Mouse (Mus musculus) kidney, postnatal 0 days (tissue): Measurements from ENCODE around the gene Adamts16. TPM values are rescaled to one million over a fixed set of nuclear protein-coding genes. Genes with fewer than 3 reads are reported as not detected.
A peak's percentile ranks its signal among the peaks of the same experiment; 100 is the strongest.

ENCODE experiments used
- ATAC-seq: fragments of 200-750 bp; cut with Nextera tagmentation; replicated peaks from 2 replicates; pipeline ENCODE4 v1.8.0; 2017; ENCODE audit warnings: low read depth, moderate number of reproducible peaks, moderate TSS enrichment, moderate library complexity; ENCODE audit not compliant: low FRiP score
- DNase-seq: peaks from one replicate; pipeline ENCODE4 v3.0.0-alpha.2; 2016; ENCODE audit warnings: low spot score
- H3K27ac ChIP-seq: fragments of 300-500 bp; sonication (generic); 2 replicates; pipeline ENCODE4 v1.5.1; 2014; ENCODE audit warnings: mild to moderate bottlenecking
- H3K27me3 ChIP-seq: fragments of 300-500 bp; sonication (generic); 2 replicates; pipeline ENCODE4 v1.6.1; 2014; ENCODE audit warnings: low read length, mixed read lengths; ENCODE audit not compliant: insufficient read depth
- H3K36me3 ChIP-seq: fragments of 300-500 bp; sonication (generic); 2 replicates; pipeline ENCODE4 v1.6.1; 2014; ENCODE audit warnings: low read length, mixed read lengths; ENCODE audit not compliant: insufficient read depth
- H3K4me1 ChIP-seq: fragments of 300-500 bp; sonication (generic); replicated peaks from 2 replicates; pipeline ENCODE4 v1.6.1; 2014; ENCODE audit warnings: antibody characterized with exemption, low read length, mixed read lengths; ENCODE audit not compliant: insufficient read depth
- H3K4me2 ChIP-seq: fragments of 300-500 bp; sonication (generic); 2 replicates; pipeline ENCODE4 v1.6.1; 2014; ENCODE audit warnings: mild to moderate bottlenecking, low read length, moderate library complexity, mixed read lengths
- H3K4me3 ChIP-seq: fragments of 300-500 bp; sonication (generic); replicated peaks from 2 replicates; pipeline ENCODE4 v1.5.1; 2014; ENCODE audit warnings: low read depth, low read length
- H3K9ac ChIP-seq: fragments of 300-500 bp; sonication (generic); 2 replicates; pipeline ENCODE4 v1.6.1; 2014; ENCODE audit warnings: low read depth, low read length
- H3K9me3 ChIP-seq: fragments of 300-500 bp; sonication (generic); replicated peaks from 2 replicates; pipeline ENCODE4 v1.6.1; 2016; ENCODE audit warnings: low read length, inconsistent platforms, mixed read lengths
- CTCF ChIP-seq: IDR thresholded peaks from 2 replicates; pipeline ENCODE4 v1.5.1; 2016; ENCODE audit warnings: antibody characterized with exemption, low read depth, mild to moderate bottlenecking, moderate library complexity
- WGBS: fragments of 180-500 bp; shearing (Covaris S2); extraction: QIAGEN DNeasy Blood & Tissue Kit; methylation state at CpG from one replicate; pipeline ENCODE4 v1.1.7; 2014; 5-methylcytosine and 5-hydroxymethylcytosine counted together
- polyA plus RNA-seq: library from polyadenylated mRNA; unstranded; fragments of >200 nt; fragmentation: Nextera tagmentation; extraction: Ambion mirVana; gene quantifications from 2 replicates; pipeline ENCODE4 v1.2.1, GENCODE M21; 2015

Gene Adamts16
- polyA plus RNA-seq, 1 experiment from 2014 or later: 11.8 TPM

GRCm38 (mm10) chr13:70779781-70780180 is 61.8 kb downstream of the Adamts16 start:
- Histone ChIP-seq H3K4me1 (no peaks in the 10 kb centered on the region), H3K36me3 (peaks cover 3% of the 10 kb centered on the region; the same call in 1 of the 2 replicates), H3K4me2 (no peak overlapping the region), H3K9ac (no peak overlapping the region), H3K27me3 (no peaks in the 10 kb centered on the region), H3K9me3 (no peaks in the 10 kb centered on the region), H3K4me3 (no peak overlapping the region), H3K27ac (no peak overlapping the region)
- TF ChIP-seq CTCF: no peak
- no peak for DNase-seq
- WGBS: 43% methylated on average over 7 of the region's 7 CpGs
- no peak for ATAC-seq

- 14% methylated on average over 9 of the region's 9 CpGs for WGBS
- no peak for ATAC-seq
Observed at GRCm38 (mm10) chr13:70778872-70779554, 62.6 kb downstream of the Adamts16 start.

GRCm38 (mm10) chr13:70771100-70771499 is 70.5 kb downstream of the Adamts16 start:
- no peaks in the 10 kb centered on the region for H3K9me3 ChIP-seq
- no peaks in the 10 kb centered on the region for H3K36me3 ChIP-seq
- H3K4me3 ChIP-seq: no peak overlapping the region
- no peaks in the 10 kb centered on the region for H3K4me1 ChIP-seq
- no peaks in the 10 kb centered on the region for H3K27me3 ChIP-seq
- no peak overlapping the region for H3K9ac ChIP-seq
- TF ChIP-seq CTCF: no peak
- DNase-seq (no peak), ATAC-seq (no peak)
- no peak overlapping the region for H3K4me2 ChIP-seq
- H3K27ac ChIP-seq: no peak overlapping the region
- WGBS: 79% methylated on average over 6 of the region's 6 CpGs

More at GRCm38 (mm10) chr13:70778872-70779554, 62.6 kb downstream of the Adamts16 start:
- no peaks in the 10 kb centered on the region for H3K4me1 ChIP-seq
- TF ChIP-seq CTCF: no peak
- no peaks in the 10 kb centered on the region for H3K9me3 ChIP-seq
- no peaks in the 10 kb centered on the region for H3K27me3 ChIP-seq
- no peak overlapping the region for H3K27ac ChIP-seq
- peaks cover 3% of the 10 kb centered on the region; the same call in 1 of the 2 replicates for H3K36me3 ChIP-seq
- no peak overlapping the region for H3K4me2 ChIP-seq
- H3K4me3 ChIP-seq: no peak overlapping the region
- peak; percentile 70 for DNase-seq
- no peak overlapping the region for H3K9ac ChIP-seq

GRCm38 (mm10) chr13:70769156-70769555 is 72.5 kb downstream of the Adamts16 start:
- H3K27me3 ChIP-seq: no peaks in the 10 kb centered on the region
- no peak for ATAC-seq

GRCm38 (mm10) chr13:70767462-70767861 is 74.1 kb downstream of the Adamts16 start:
- Histone ChIP-seq H3K9me3 (no peaks in the 10 kb centered on the region), H3K4me1 (no peaks in the 10 kb centered on the region), H3K36me3 (0 out of 2 replicates have a peak, but pooled peaks cover 3% of the 10 kb centered on the region), H3K4me3 (no peak overlapping the region), H3K27me3 (no peaks in the 10 kb centered on the region), H3K27ac (no peak overlapping the region), H3K4me2 (no peak overlapping the region), H3K9ac (no peak overlapping the region)
- ATAC-seq (no peak), DNase-seq (peak; percentile 39)
- peak; percentile 62 for TF ChIP-seq CTCF

More at GRCm38 (mm10) chr13:70769156-70769555, 72.5 kb downstream of the Adamts16 start:
- no peak overlapping the region for H3K27ac ChIP-seq
- H3K36me3 ChIP-seq: no peaks in the 10 kb centered on the region
- no peaks in the 10 kb centered on the region for H3K9me3 ChIP-seq
- H3K4me1 ChIP-seq: no peaks in the 10 kb centered on the region
- WGBS: 63% methylated on average over 2 of the region's 2 CpGs
- no peak overlapping the region for H3K4me2 ChIP-seq
- TF ChIP-seq CTCF: no peak
- no peak overlapping the region for H3K4me3 ChIP-seq
- DNase-seq: no peak
- H3K9ac ChIP-seq: no peak overlapping the region

- Histone ChIP-seq H3K9ac (no peak overlapping the region), H3K36me3 (peaks cover 3% of the 10 kb centered on the region; the same call in 1 of the 2 replicates), H3K27me3 (no peaks in the 10 kb centered on the region), H3K4me1 (no peaks in the 10 kb centered on the region), H3K27ac (no peak overlapping the region), H3K4me2 (no peak overlapping the region), H3K4me3 (no peak overlapping the region), H3K9me3 (no peaks in the 10 kb centered on the region)
- TF ChIP-seq CTCF: no peak
- DNase-seq: no peak
- no peak for ATAC-seq
- 89% methylated on average over 6 of the region's 6 CpGs for WGBS
Observed at GRCm38 (mm10) chr13:70764682-70765081, 76.9 kb downstream of the Adamts16 start.
